Mouse (Mus musculus) limb, embryonic 15.5 days (tissue): ENCODE data around the gene Capn11. TPM values are rescaled to one million over a fixed set of nuclear protein-coding genes. Genes with fewer than 3 reads are reported as not detected.
A peak's percentile ranks its signal among the peaks of the same experiment; 100 is the strongest.

Experiments
- ATAC-seq: fragments of 200-750 bp; cut with Nextera tagmentation; 2 replicates; pipeline ENCODE4 v1.8.0; 2017; ENCODE audit warnings: low read depth, moderate TSS enrichment; ENCODE audit not compliant: insufficient number of reproducible peaks, low FRiP score, low TSS enrichment
- H3K27ac ChIP-seq: fragments of 300-500 bp; sonication (generic); 2 replicates; pipeline ENCODE4 v1.5.1; 2015; ENCODE audit warnings: moderate library complexity, mild to moderate bottlenecking, inconsistent platforms
- H3K27me3 ChIP-seq: fragments of 300-500 bp; sonication (generic); 2 replicates; pipeline ENCODE4 v1.6.1; 2015; ENCODE audit warnings: inconsistent platforms
- H3K36me3 ChIP-seq: fragments of 300-500 bp; sonication (generic); 2 replicates; pipeline ENCODE4 v1.6.1; 2015; ENCODE audit warnings: inconsistent platforms
- H3K4me1 ChIP-seq: fragments of 300-500 bp; sonication (generic); 2 replicates; pipeline ENCODE4 v1.6.1; 2015; ENCODE audit warnings: inconsistent platforms
- H3K4me2 ChIP-seq: fragments of 300-500 bp; sonication (generic); 2 replicates; pipeline ENCODE4 v1.6.1; 2015; ENCODE audit warnings: mild to moderate bottlenecking, inconsistent platforms
- H3K4me3 ChIP-seq: fragments of 300-500 bp; sonication (generic); 2 replicates; pipeline ENCODE4 v1.5.1; 2015; ENCODE audit warnings: mild to moderate bottlenecking, inconsistent platforms
- H3K9ac ChIP-seq: fragments of 300-500 bp; sonication (generic); 2 replicates; pipeline ENCODE4 v1.6.1; 2015; ENCODE audit warnings: inconsistent platforms
- H3K9me3 ChIP-seq: fragments of 300-500 bp; sonication (generic); 2 replicates; pipeline ENCODE4 v1.6.1; 2016; ENCODE audit warnings: inconsistent platforms
- WGBS: fragments of 180-500 bp; shearing (Covaris S2); methylation state at CpG from one replicate; pipeline ENCODE4 v1.1.7; 2015; 5-methylcytosine and 5-hydroxymethylcytosine counted together
- polyA plus RNA-seq: library from polyadenylated mRNA; unstranded; fragments of >200 nt; fragmentation: Nextera tagmentation; extraction: Ambion mirVana; gene quantifications from 2 replicates; pipeline ENCODE4 v1.2.1, GENCODE M21; 2015

Gene Capn11
- polyA plus RNA-seq, result 0.21 and 0.37 TPM in 2 replicates

DNA sequence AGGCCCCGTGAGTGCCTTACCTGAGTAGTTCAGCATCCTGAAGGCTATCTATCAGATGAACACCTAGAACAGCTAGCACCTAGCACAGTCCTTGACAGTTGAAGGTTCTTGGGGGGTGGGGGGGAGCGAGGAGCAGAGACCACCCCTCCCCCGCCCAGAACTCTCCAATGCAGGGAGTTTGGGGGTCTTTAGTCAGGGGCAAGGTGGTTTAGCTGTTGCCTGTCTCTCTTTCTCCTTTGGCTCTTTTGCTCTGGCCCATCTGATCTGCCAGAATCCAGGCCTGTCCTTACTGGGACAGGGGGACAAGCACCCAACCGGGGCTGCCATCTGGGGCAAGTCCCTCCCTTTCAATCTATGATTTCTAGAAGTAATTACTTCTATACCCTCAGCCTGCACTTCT is at the start of gene Capn11:
TSS of gene Capn11 (minus strand) at position 101 of the 400 bp plus-strand sequence.
- WGBS, result 88% methylated on average over 4 of the region's 4 CpGs
- Histone ChIP-seq H3K4me3 (no peak within 1 kb of the TSS), H3K27me3 (no peaks in the 10 kb centered on the region), H3K36me3 (peaks cover 32% of the 10 kb centered on the region), H3K27ac (no peak within 1 kb of the TSS), H3K9me3 (no peaks in the 10 kb centered on the region), H3K4me2 (no peak within 1 kb of the TSS), H3K4me1 (0 out of 2 replicates have a peak, but pooled peaks cover 3% of the 10 kb centered on the region), H3K9ac (no peak within 1 kb of the TSS)
- ATAC-seq, result no peak

DNA sequence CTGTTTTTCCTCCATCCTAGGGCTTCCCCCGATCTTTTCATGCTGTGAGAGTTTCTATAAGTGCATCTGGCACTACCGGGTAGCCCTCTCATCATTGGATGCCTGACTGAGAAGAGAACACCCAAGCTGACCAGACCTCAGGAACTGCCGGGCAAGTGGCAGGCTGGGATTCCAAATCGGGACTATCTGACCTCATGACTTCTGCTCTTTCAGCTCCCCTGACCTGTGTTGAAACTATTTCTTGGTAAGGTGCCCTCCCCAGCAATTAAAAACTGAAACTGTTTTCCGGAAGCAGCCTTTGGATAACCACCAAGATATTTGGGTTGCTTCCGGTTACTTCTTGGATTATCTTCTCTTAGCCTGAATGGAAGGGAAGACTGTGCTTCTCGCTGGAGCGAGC is 49.1 kb upstream of the Capn11 start:
- ATAC-seq, result no peak
- WGBS, result 81% methylated on average over 8 of the region's 8 CpGs

GRCm38 (mm10) chr17:45707376-45707775 is 48.3 kb upstream of the Capn11 start:
- ATAC-seq, result no peak
- Histone ChIP-seq H3K9ac (no peak overlapping the region), H3K4me3 (no peak overlapping the region), H3K27ac (no peak overlapping the region), H3K27me3 (no peaks in the 10 kb centered on the region), H3K9me3 (no peaks in the 10 kb centered on the region), H3K4me1 (peaks cover 6% of the 10 kb centered on the region), H3K36me3 (no peaks in the 10 kb centered on the region), H3K4me2 (no peak overlapping the region)
- 22% methylated on average over 3 of the region's 3 CpGs for WGBS

More for the DNA sequence above, 49.1 kb upstream of the Capn11 start:
- Histone ChIP-seq H3K4me1 (0 out of 2 replicates have a peak, but pooled peaks cover 2% of the 10 kb centered on the region), H3K36me3 (no peaks in the 10 kb centered on the region), H3K27me3 (no peaks in the 10 kb centered on the region), H3K27ac (no peak overlapping the region), H3K4me2 (no peak overlapping the region), H3K9me3 (no peaks in the 10 kb centered on the region), H3K4me3 (no peak overlapping the region), H3K9ac (no peak overlapping the region)

DNA sequence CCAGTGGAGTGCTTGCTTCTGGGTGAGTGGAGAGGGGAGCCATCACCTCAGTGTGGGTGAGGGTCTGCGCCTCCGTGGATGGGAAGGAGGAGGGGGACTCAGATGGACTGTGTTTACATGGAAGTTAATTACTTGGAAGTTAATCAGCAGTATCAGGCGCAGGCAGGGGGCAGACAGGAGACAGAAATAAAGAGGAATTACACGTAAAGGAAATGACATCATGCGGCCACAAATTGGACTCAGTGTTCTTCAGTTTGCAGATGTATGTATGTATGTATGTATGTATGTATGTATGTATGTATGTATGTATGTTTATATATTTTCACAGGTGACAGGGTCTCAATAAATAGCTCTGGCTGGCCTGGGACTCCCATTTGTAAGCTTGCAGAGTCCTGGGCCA is 47.7 kb upstream of the Capn11 start:
- ATAC-seq, result no peak
- Histone ChIP-seq H3K9ac (no peak overlapping the region), H3K4me3 (no peak overlapping the region), H3K4me1 (peaks cover 8% of the 10 kb centered on the region), H3K27ac (no peak overlapping the region), H3K9me3 (no peaks in the 10 kb centered on the region), H3K27me3 (no peaks in the 10 kb centered on the region), H3K4me2 (no peak overlapping the region), H3K36me3 (no peaks in the 10 kb centered on the region)
- 63% methylated on average over 5 of the region's 5 CpGs for WGBS

DNA sequence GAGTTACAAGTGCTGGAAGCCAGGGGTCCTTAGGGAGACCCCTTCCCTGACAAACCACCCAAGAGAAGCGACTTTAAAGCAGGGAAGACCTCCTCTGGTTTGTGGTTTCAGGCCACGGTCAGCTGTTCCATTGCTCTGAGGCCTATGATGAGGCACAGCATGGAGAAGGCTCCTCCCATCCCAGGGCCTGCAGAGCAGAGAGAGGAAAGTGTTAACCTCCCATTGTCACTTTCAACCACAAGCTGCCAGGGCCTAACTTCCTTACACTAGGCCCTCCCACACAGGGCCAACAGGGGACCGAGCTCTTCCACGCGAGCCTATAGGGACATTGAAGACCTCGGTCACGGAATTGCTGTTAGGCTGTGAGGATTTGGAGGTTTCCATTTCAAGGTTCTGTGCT is 44.1 kb upstream of the Capn11 start:
- H3K4me3 ChIP-seq, result no peak overlapping the region
- 59% methylated on average over 7 of the region's 7 CpGs for WGBS
- no peak overlapping the region for H3K4me2 ChIP-seq
- H3K27ac ChIP-seq, result no peak overlapping the region
- peaks cover 8% of the 10 kb centered on the region for H3K4me1 ChIP-seq
- H3K36me3 ChIP-seq, result peaks cover 15% of the 10 kb centered on the region
- H3K9ac ChIP-seq, result no peak overlapping the region
- no peak for ATAC-seq
- no peaks in the 10 kb centered on the region for H3K9me3 ChIP-seq
- H3K27me3 ChIP-seq, result no peaks in the 10 kb centered on the region

- H3K27ac ChIP-seq, result no peak overlapping the region
- H3K36me3 ChIP-seq, result peaks cover 22% of the 10 kb centered on the region
- H3K4me3 ChIP-seq, result no peak overlapping the region
- no peaks in the 10 kb centered on the region for H3K9me3 ChIP-seq
- no peak overlapping the region for H3K9ac ChIP-seq
- H3K4me1 ChIP-seq, result peaks cover 8% of the 10 kb centered on the region
- H3K27me3 ChIP-seq, result no peaks in the 10 kb centered on the region
- ATAC-seq, result no peak
- no peak overlapping the region for H3K4me2 ChIP-seq
- WGBS, result 46% methylated on average over 4 of the region's 4 CpGs
These were observed 43.1 kb upstream of the Capn11 start for GRCm38 (mm10) chr17:45702254-45702653.

DNA sequence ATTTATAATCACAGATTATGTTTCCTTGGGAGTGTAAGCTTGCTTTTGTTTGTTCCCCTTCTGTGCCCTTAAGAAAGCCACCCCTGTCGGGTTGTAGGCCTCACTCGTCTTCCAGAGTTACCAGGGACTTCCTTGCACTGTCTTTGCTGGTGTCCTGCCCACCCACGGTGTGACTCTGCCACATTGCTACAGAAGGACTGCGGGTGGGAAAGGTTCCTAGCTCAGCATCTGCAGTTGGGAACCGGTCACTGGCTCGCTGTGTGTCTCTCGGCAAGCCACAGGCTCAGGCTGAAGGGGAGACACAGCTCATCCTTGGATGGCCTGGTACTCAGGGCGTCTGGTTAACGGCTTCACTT is 42.1 kb upstream of the Capn11 start:
- ATAC-seq, result no peak
- no peak overlapping the region for H3K27ac ChIP-seq

DNA sequence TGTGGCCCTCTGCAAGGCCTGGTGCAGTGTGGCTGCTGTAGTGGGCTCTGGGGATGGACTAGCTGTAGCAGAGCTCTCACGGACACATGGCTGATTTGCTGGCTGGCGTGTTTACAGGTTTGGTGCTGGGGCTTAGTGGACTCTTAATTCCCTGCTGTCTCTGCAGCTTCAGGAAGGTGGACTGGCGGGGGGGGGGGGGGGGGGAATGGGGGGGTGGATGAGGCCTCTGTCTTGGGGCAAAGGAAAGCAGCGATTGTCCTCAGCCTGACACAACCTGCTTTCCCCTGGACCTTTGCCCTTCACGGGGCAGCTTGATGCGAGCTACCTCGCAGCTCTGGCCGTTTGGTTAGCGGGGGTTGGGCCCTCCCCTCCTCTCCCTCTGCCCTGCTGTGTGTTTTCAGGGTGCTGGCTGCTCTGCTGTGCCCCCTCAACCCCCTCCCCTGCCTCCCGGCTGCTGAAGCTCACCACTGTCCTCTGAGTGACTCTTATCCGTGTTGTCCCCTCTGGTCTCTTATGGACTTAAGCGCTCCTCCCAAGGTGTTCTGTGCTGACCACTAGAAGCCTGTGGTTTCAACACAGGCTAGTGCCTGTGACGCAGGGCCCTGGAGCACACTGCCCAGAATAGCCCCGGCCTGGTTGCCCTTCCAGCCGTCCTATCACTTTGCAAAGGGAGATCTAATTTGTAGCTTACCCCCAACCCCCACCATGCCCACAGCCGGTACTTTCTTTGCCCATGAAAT is 41.5 kb upstream of the Capn11 start:
- no peak overlapping the region for H3K27ac ChIP-seq
- H3K27me3 ChIP-seq, result no peaks in the 10 kb centered on the region
- no peak overlapping the region for H3K4me2 ChIP-seq
- H3K9me3 ChIP-seq, result no peaks in the 10 kb centered on the region
- H3K9ac ChIP-seq, result no peak overlapping the region
- H3K36me3 ChIP-seq, result peaks cover 31% of the 10 kb centered on the region
- H3K4me3 ChIP-seq, result no peak overlapping the region
- ATAC-seq, result no peak
- WGBS, result 44% methylated on average over 11 of the region's 16 CpGs
- H3K4me1 ChIP-seq, result peaks cover 8% of the 10 kb centered on the region

More for the DNA sequence above, 42.1 kb upstream of the Capn11 start:
- peaks cover 8% of the 10 kb centered on the region for H3K4me1 ChIP-seq
- no peaks in the 10 kb centered on the region for H3K27me3 ChIP-seq
- H3K9ac ChIP-seq, result no peak overlapping the region
- WGBS, result 79% methylated on average over 9 of the region's 9 CpGs
- peaks cover 31% of the 10 kb centered on the region for H3K36me3 ChIP-seq
- H3K4me3 ChIP-seq, result no peak overlapping the region
- no peaks in the 10 kb centered on the region for H3K9me3 ChIP-seq
- no peak overlapping the region for H3K4me2 ChIP-seq

- Histone ChIP-seq H3K9me3 (no peaks in the 10 kb centered on the region), H3K36me3 (peaks cover 31% of the 10 kb centered on the region), H3K4me3 (no peak overlapping the region), H3K27me3 (no peaks in the 10 kb centered on the region), H3K4me2 (no peak overlapping the region), H3K27ac (no peak overlapping the region), H3K4me1 (peaks cover 8% of the 10 kb centered on the region), H3K9ac (no peak overlapping the region)
- no peak for ATAC-seq
- 78% methylated on average over 3 of the region's 3 CpGs for WGBS
These were observed 40.1 kb upstream of the Capn11 start for GRCm38 (mm10) chr17:45699039-45699740.

DNA sequence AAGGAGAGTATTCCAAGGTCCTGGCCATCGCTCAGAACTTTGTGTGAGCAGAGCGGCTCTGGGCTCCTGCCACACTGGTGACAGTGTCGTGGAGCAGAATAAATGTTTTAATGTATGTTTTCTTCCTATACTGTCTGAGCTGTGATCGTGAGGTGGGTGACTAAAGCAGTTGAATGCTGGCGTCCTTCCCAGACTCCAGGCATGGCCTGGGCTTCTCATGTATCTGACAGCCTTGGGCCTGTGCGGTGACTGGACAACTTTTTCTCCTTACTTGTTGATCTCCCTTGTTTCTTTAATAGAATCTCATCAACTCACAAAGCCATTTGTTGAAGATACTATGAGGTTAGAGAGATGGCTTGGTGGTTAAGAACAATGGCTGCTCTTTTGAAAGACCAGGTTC is 39.2 kb upstream of the Capn11 start:
- 78% methylated on average over 6 of the region's 6 CpGs for WGBS
- no peak overlapping the region for H3K27ac ChIP-seq
- H3K27me3 ChIP-seq, result no peaks in the 10 kb centered on the region
- no peak overlapping the region for H3K4me3 ChIP-seq
- peaks cover 31% of the 10 kb centered on the region for H3K36me3 ChIP-seq
- H3K4me1 ChIP-seq, result peaks cover 10% of the 10 kb centered on the region
- no peak for ATAC-seq
- no peaks in the 10 kb centered on the region for H3K9me3 ChIP-seq
- no peak overlapping the region for H3K4me2 ChIP-seq
- H3K9ac ChIP-seq, result no peak overlapping the region

- Histone ChIP-seq H3K4me1 (peaks cover 3% of the 10 kb centered on the region; the same call in 1 of the 2 replicates), H3K9me3 (no peaks in the 10 kb centered on the region), H3K4me2 (no peak overlapping the region), H3K27me3 (no peaks in the 10 kb centered on the region), H3K36me3 (peaks cover 31% of the 10 kb centered on the region), H3K9ac (no peak overlapping the region), H3K27ac (peak overlapping the region; percentile 48), H3K4me3 (no peak overlapping the region)
- WGBS, result 77% methylated on average over 9 of the region's 9 CpGs
- no peak for ATAC-seq
These were observed 37.9 kb upstream of the Capn11 start for GRCm38 (mm10) chr17:45696981-45697380.
